Comparison of ENCODE assay signal across 11 mouse cellular contexts in genomic region chr1:89465417-89466002, GRCm38 (mm10). TPM values are rescaled to one million over a fixed set of nuclear protein-coding genes. Genes with fewer than 3 reads are reported as not detected.
DNase-seq lines count a peak whose midpoint lies in the region; ATAC-seq lines count a peak whose summit lies in the region.
"Had no signal": no experiment of that assay in that cellular context is flagged by ENCODE, and none has a peak within 500 bp of the region (broad histone marks: within the 10 kb centered on the region; RNA-seq: fewer than 3 reads in every experiment).

No protein-coding gene starts in this region.

- peak overlapping the region; percentile 7; the same call in 1 of the 2 replicates for H3K4me2 ChIP-seq in heart, embryonic 11.5 days
- no peak overlapping the region for H3K4me2 ChIP-seq in limb, embryonic 12.5 days
- H3K4me2 ChIP-seq in forebrain, embryonic 13.5 days, result no peak overlapping the region
- no peak overlapping the region for H3K4me2 ChIP-seq in midbrain, embryonic 14.5 days (ENCODE audit: low read length)

- no peak overlapping the region for H3K4me3 ChIP-seq in heart, embryonic 11.5 days (ENCODE audit: low read depth, low read length)
- H3K4me3 ChIP-seq in limb, embryonic 12.5 days (replicated peaks), result no peak overlapping the region
- no peak overlapping the region for H3K4me3 ChIP-seq in limb, embryonic 10.5 days
- H3K4me3 ChIP-seq in forebrain, embryonic 13.5 days, result no peak overlapping the region
- H3K4me3 ChIP-seq in midbrain, embryonic 14.5 days (replicated peaks; ENCODE audit: low read depth, low read length), result no peak overlapping the region

- H3K4me1 ChIP-seq in heart, embryonic 11.5 days (ENCODE audit: control insufficient read depth, insufficient read depth, low read length), result peaks cover 71% of the 10 kb centered on the region
- H3K4me1 ChIP-seq in limb, embryonic 12.5 days (replicated peaks), result peaks cover 88% of the 10 kb centered on the region
- H3K4me1 ChIP-seq in limb, embryonic 10.5 days, result peaks cover 76% of the 10 kb centered on the region
- peaks cover 57% of the 10 kb centered on the region for H3K4me1 ChIP-seq in forebrain, embryonic 13.5 days
- peaks cover 59% of the 10 kb centered on the region for H3K4me1 ChIP-seq in midbrain, embryonic 14.5 days (ENCODE audit: control insufficient read depth, insufficient read depth, low read length)

- no peaks in the 10 kb centered on the region for H3K9me3 ChIP-seq in heart, embryonic 11.5 days (replicated peaks; ENCODE audit: control insufficient read depth, low read length)
- H3K9me3 ChIP-seq in limb, embryonic 12.5 days, result no peaks in the 10 kb centered on the region
- no peaks in the 10 kb centered on the region for H3K9me3 ChIP-seq in limb, embryonic 10.5 days (replicated peaks)
- H3K9me3 ChIP-seq in forebrain, embryonic 13.5 days (replicated peaks), result no peaks in the 10 kb centered on the region
- H3K9me3 ChIP-seq in midbrain, embryonic 14.5 days (ENCODE audit: control insufficient read depth, low read length), result peaks cover 2% of the 10 kb centered on the region; the same call in 1 of the 2 replicates

- peak overlapping the region; percentile 23; the same call in 1 of the 2 replicates for H3K9ac ChIP-seq in heart, embryonic 11.5 days (ENCODE audit: low read depth, low read length)
- no peak overlapping the region for H3K9ac ChIP-seq in limb, embryonic 12.5 days (replicated peaks)
- H3K9ac ChIP-seq in forebrain, embryonic 13.5 days, result no peak overlapping the region
- H3K9ac ChIP-seq in midbrain, embryonic 14.5 days (replicated peaks; ENCODE audit: low read length), result no peak overlapping the region
- H3K9ac ChIP-seq: liver, postnatal 0 days had no signal

- DNase-seq in heart, postnatal 25 days (ENCODE audit: low spot score), result no peak
- no peak for DNase-seq in limb, embryonic 10.5 days (ENCODE audit: low spot score)
- DNase-seq in midbrain, embryonic 14.5 days, result peak; percentile 26
- DNase-seq in yolk sac, embryonic 10.5 days (ENCODE audit: low spot score), result no peak
- DNase-seq in adrenal gland, adult 18-20 months (ENCODE audit: low spot score in 2 of 2), result no peak
- DNase-seq: adrenal gland, adult 2 months; liver, postnatal 0 days had no signal

- no peaks in the 10 kb centered on the region for H3K36me3 ChIP-seq in heart, embryonic 11.5 days (ENCODE audit: control insufficient read depth, insufficient read depth, low read length)
- no peaks in the 10 kb centered on the region; the same call in 1 of the 2 replicates for H3K36me3 ChIP-seq in limb, embryonic 12.5 days
- H3K36me3 ChIP-seq in limb, embryonic 10.5 days, result 0 out of 2 replicates have a peak, but pooled peaks cover 4% of the 10 kb centered on the region
- no peaks in the 10 kb centered on the region for H3K36me3 ChIP-seq in forebrain, embryonic 13.5 days (ENCODE audit: poor library complexity, severe bottlenecking)
- H3K36me3 ChIP-seq in midbrain, embryonic 14.5 days (ENCODE audit: control insufficient read depth, insufficient read depth, low read length), result no peaks in the 10 kb centered on the region
- H3K36me3 ChIP-seq: G1E had no signal

- ATAC-seq in heart, embryonic 11.5 days (replicated peaks; ENCODE audit: insufficient number of reproducible peaks, low FRiP score, low TSS enrichment), result no peak
- no peak for ATAC-seq in limb, embryonic 12.5 days (ENCODE audit: insufficient number of reproducible peaks, insufficient read depth, low FRiP score, low TSS enrichment, low read depth)
- peak; percentile 35; the same call in 1 of the 2 replicates for ATAC-seq in forebrain, embryonic 13.5 days
- ATAC-seq in midbrain, embryonic 14.5 days (ENCODE audit: low FRiP score, low TSS enrichment), result no peak

- no peak overlapping the region for H3K27ac ChIP-seq in heart, embryonic 11.5 days (ENCODE audit: low read depth, low read length)
- peak overlapping the region; percentile 53; the same call in 1 of the 2 replicates for H3K27ac ChIP-seq in limb, embryonic 12.5 days
- H3K27ac ChIP-seq in limb, embryonic 10.5 days, result no peak overlapping the region
- 0 out of 2 replicates have a peak overlapping the region, but pooled peaks have one; percentile 19 for H3K27ac ChIP-seq in forebrain, embryonic 13.5 days
- no peak overlapping the region for H3K27ac ChIP-seq in midbrain, embryonic 14.5 days (replicated peaks; ENCODE audit: low read depth, low read length)

- H3K27me3 ChIP-seq in heart, embryonic 11.5 days (ENCODE audit: control insufficient read depth, insufficient read depth, low read length), result no peaks in the 10 kb centered on the region
- no peaks in the 10 kb centered on the region for H3K27me3 ChIP-seq in limb, embryonic 12.5 days
- H3K27me3 ChIP-seq in limb, embryonic 10.5 days (ENCODE audit: low read depth, poor library complexity, severe bottlenecking), result no peaks in the 10 kb centered on the region
- H3K27me3 ChIP-seq in forebrain, embryonic 13.5 days, result no peaks in the 10 kb centered on the region
- H3K27me3 ChIP-seq in midbrain, embryonic 14.5 days (ENCODE audit: control insufficient read depth, insufficient read depth, low read length), result no peaks in the 10 kb centered on the region

- WGBS in heart, embryonic 11.5 days (ENCODE audit: insufficient replicate concordance), result 32% methylated on average over 5 of the region's 5 CpGs
- 44% methylated on average over 5 of the region's 5 CpGs for WGBS in limb, embryonic 12.5 days
- 30% methylated on average over 5 of the region's 5 CpGs for WGBS in limb, embryonic 10.5 days
- 13% methylated on average over 5 of the region's 5 CpGs for WGBS in forebrain, embryonic 13.5 days
- 14% methylated on average over 5 of the region's 5 CpGs for WGBS in midbrain, embryonic 14.5 days

- intact Hi-C loops in heart, postnatal 25 days (cut with DNase I), result loop anchor here (5.0 kb wide), 1 partner anchor 143 kb away; no protein-coding TSS in a partner anchor

RNA-seq across cellular contexts. Expression of gene Agap1, which starts 10.9 kb away (rescaled TPM):
- polyA plus RNA-seq in heart, embryonic 11.5 days (2014; fragmentation: Nextera tagmentation; extraction: Ambion mirVana), result 9.1 and 10.8 TPM in 2 replicates
- 10 to 100 TPM; 62.8 to 65.5 TPM for total RNA-seq in heart, postnatal 25 days (2021)
- 23.1 and 23.4 TPM in 2 replicates for polyA plus RNA-seq in limb, embryonic 12.5 days (2016; fragmentation: Nextera tagmentation; extraction: Ambion mirVana)
- 12.2 and 14.0 TPM in 2 replicates for polyA plus RNA-seq in limb, embryonic 10.5 days (2016; fragmentation: Nextera tagmentation; extraction: Ambion mirVana)
- polyA plus RNA-seq in forebrain, embryonic 13.5 days (2015; fragmentation: Nextera tagmentation; extraction: Ambion mirVana), result 22.7 and 25.4 TPM in 2 replicates
- polyA plus RNA-seq in midbrain, embryonic 14.5 days (2014; fragmentation: Nextera tagmentation; extraction: Ambion mirVana), result 82.3 and 89.6 TPM in 2 replicates
- total RNA-seq in adrenal gland, adult 18-20 months (2021), result 10 to 100 TPM; 44.7 to 59.1 TPM

Comparison
In these comparisons a context has a peak if more than half of its experiments do, and no peak if none do; other contexts are left out.
1. H3K27ac ChIP-seq: peak in limb, embryonic 12.5 days (single experiment) and forebrain, embryonic 13.5 days (single experiment); none in heart, embryonic 11.5 days (single experiment), limb, embryonic 10.5 days (single experiment) and midbrain, embryonic 14.5 days (single experiment).